Mouse (Mus musculus) inflammation-experienced regulatory T-cells, adult 6 months (primary cell): ENCODE results near the gene Tex14. TPM values are rescaled to one million over a fixed set of nuclear protein-coding genes. Genes with fewer than 3 reads are reported as not detected.
"Not testable (repeated sequence)": the region's sequence is repeated elsewhere in the genome, so short reads cannot be mapped to it uniquely, and the experiment has no call there.

Experiments
- ATAC-seq: one replicate; pipeline ENCODE4 v1.8.0; 2017
- polyA plus RNA-seq, 3 experiments: library from polyadenylated mRNA; unstranded; fragments of 100-300 nt; shearing (Covaris generic); gene quantifications; one replicate each; pipeline ENCODE4 v1.2.1; 2017

Gene Tex14
- polyA plus RNA-seq, 3 experiments from 2014 or later = 0.34 to 0.60 TPM; not detected in 1

- ATAC-seq = peak; percentile 77
Observed at GRCm38 (mm10) chr11:87448476-87449199, 43.8 kb downstream of the Tex14 start.

- no peak for ATAC-seq
Observed at GRCm38 (mm10) chr11:87449200-87449547, 44.3 kb downstream of the Tex14 start.

- not testable (repeated sequence) for ATAC-seq
Observed at GRCm38 (mm10) chr11:87449847-87450246, 45.0 kb downstream of the Tex14 start.

GRCm38 (mm10) chr11:87452779-87453178 is 47.9 kb downstream of the Tex14 start:
- not testable (repeated sequence) for ATAC-seq

GRCm38 (mm10) chr11:87453216-87454034 is 48.6 kb downstream of the Tex14 start:
- peak; percentile 42 for ATAC-seq

- ATAC-seq = peak; percentile 71
Observed at GRCm38 (mm10) chr11:87454035-87454690, 49.3 kb downstream of the Tex14 start.

- ATAC-seq = no peak
Observed at GRCm38 (mm10) chr11:87455573-87455972, 50.7 kb downstream of the Tex14 start.

GRCm38 (mm10) chr11:87455984-87456383 is 51.1 kb downstream of the Tex14 start:
- ATAC-seq = no peak

- ATAC-seq = no peak
Observed at GRCm38 (mm10) chr11:87460566-87460965, 55.7 kb downstream of the Tex14 start.

- peak; percentile 81 for ATAC-seq
Observed at GRCm38 (mm10) chr11:87461780-87462460, 57.1 kb downstream of the Tex14 start.

GRCm38 (mm10) chr11:87462461-87463242 is 57.8 kb downstream of the Tex14 start:
- ATAC-seq = peak; percentile 60

- ATAC-seq = no peak
Observed at GRCm38 (mm10) chr11:87463243-87463540, 58.3 kb downstream of the Tex14 start.

- ATAC-seq = not testable (repeated sequence)
Observed at GRCm38 (mm10) chr11:87463792-87464430, 59.0 kb downstream of the Tex14 start.

GRCm38 (mm10) chr11:87465990-87466593 is 61.2 kb downstream of the Tex14 start:
- ATAC-seq = no peak

- ATAC-seq = peak; percentile 60
Observed at GRCm38 (mm10) chr11:87467491-87468277, 62.8 kb downstream of the Tex14 start.

- ATAC-seq = no peak
Observed at GRCm38 (mm10) chr11:87468278-87468655, 63.4 kb downstream of the Tex14 start.

GRCm38 (mm10) chr11:87468706-87469315 is 63.9 kb downstream of the Tex14 start:
- no peak for ATAC-seq

- peak; percentile 66 for ATAC-seq
Observed at GRCm38 (mm10) chr11:87470807-87471698, 66.2 kb downstream of the Tex14 start.

GRCm38 (mm10) chr11:87471699-87471997 is 66.8 kb downstream of the Tex14 start:
- not testable (repeated sequence) for ATAC-seq
